Mouse (Mus musculus) G1E (cell line): ENCODE results near the gene Patz1. TPM values are rescaled to one million over a fixed set of nuclear protein-coding genes. Genes with fewer than 3 reads are reported as not detected.
A peak's percentile ranks its signal among the peaks of the same experiment; 100 is the strongest.

Source experiments
- ATAC-seq: 2 replicates; pipeline ENCODE4 v1.8.0; 2016; ENCODE audit warnings: mild to moderate bottlenecking; ENCODE audit not compliant: insufficient number of reproducible peaks, poor library complexity, low FRiP score, severe bottlenecking; ENCODE audit errors: extremely low read depth
- DNase-seq: peaks from one replicate; pipeline ENCODE4 v3.0.0; 2012; ENCODE audit warnings: low spot score
- H3K27me3 ChIP-seq: 2 replicates; pipeline ENCODE4 v1.6.1; 2012; ENCODE audit warnings: mild to moderate bottlenecking, low read length, inconsistent platforms; ENCODE audit not compliant: insufficient read depth
- H3K36me3 ChIP-seq: replicated peaks from 2 replicates; pipeline ENCODE3; 2012; ENCODE audit warnings: mild to moderate bottlenecking, inconsistent platforms
- H3K4me1 ChIP-seq: 2 replicates; pipeline ENCODE4 v1.6.1; 2012; ENCODE audit warnings: low read depth, low read length, inconsistent platforms, mixed read lengths; ENCODE audit not compliant: insufficient read depth
- H3K4me3 ChIP-seq: 2 replicates; pipeline ENCODE4 v1.5.1; 2012; ENCODE audit warnings: low read depth, mild to moderate bottlenecking, inconsistent platforms, low read length, moderate library complexity, mixed read lengths
- H3K9me3 ChIP-seq: replicated peaks from 2 replicates; pipeline ENCODE4 v1.6.1; 2012; ENCODE audit warnings: inconsistent platforms
- CTCF ChIP-seq: IDR thresholded peaks from 2 replicates; pipeline ENCODE4 v1.5.1; 2012; ENCODE audit warnings: low read depth, low read length, inconsistent platforms, mixed read lengths
- GATA1 ChIP-seq: IDR thresholded peaks from 2 replicates; pipeline ENCODE4 v1.6.1; 2012; ENCODE audit warnings: borderline replicate concordance, low read length, inconsistent platforms, mixed read lengths
- GATA2 ChIP-seq: IDR thresholded peaks from 2 replicates; pipeline ENCODE4 v1.6.1; 2012; ENCODE audit warnings: low read depth, low read length, inconsistent platforms, borderline replicate concordance
- POLR2AphosphoS5 ChIP-seq: IDR thresholded peaks from 2 replicates; pipeline ENCODE4 v1.6.1; 2012; ENCODE audit warnings: low read depth, low read length, inconsistent platforms; ENCODE audit not compliant: insufficient replicate concordance
- TAL1 ChIP-seq: conservative IDR thresholded peaks from 2 replicates; pipeline ENCODE4 v1.6.1; 2012; ENCODE audit warnings: low read depth, low read length, inconsistent platforms, mixed read lengths
- polyA plus RNA-seq: library from polyadenylated mRNA; stranded (reverse); fragments of >175 nt; gene quantifications from 2 replicates; pipeline ENCODE4 v1.2.3, GENCODE M21; 2012
- total RNA-seq, 2 experiments: library from RNA; stranded (forward) in 1 of 2; stranded (reverse) in 1 of 2; fragments of 200-1000 nt in 1 of 2; fragments of >200 nt in 1 of 2; fragmentation: Nextera tagmentation in 1 of 2; gene quantifications; 2 replicates each; pipeline ENCODE4 v1.2.3; 2014 to 2017

Gene Patz1
- total and polyA plus RNA-seq, 3 experiments = 56.5 to 112 (median 71.9) TPM

DNA sequence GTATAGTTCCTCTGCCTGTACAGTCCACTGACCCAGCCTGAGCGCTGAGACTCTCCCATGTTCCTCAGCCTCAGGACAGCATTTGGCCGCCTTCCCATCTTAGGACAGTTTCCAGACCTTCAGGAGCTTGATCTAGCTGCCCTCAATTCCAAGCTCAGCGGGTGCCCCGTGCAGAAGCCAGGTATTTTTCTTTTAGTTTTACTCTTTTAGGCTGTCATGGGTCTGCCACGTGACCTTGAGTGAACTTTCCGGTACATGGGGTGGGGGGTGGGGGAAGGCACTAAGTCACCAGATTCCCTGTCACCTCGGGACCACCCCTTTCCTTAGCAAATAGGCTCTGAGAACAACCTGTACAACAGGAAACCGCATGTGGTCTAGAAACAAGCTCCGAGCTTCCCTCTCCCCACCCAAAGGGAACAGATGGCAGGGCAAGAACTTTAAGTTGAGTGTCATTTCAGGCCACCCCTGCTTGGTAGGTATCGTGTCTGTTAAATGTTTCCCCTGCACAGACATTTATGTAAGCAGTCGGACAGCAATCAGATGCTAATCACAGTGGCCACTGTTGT is 47.1 kb downstream of the Patz1 start:
- Histone ChIP-seq H3K36me3 (no peaks in the 10 kb centered on the region), H3K4me3 (no peak overlapping the region; the same call in 1 of the 2 replicates), H3K9me3 (peaks cover 6% of the 10 kb centered on the region; the same call in 1 of the 2 replicates), H3K27me3 (peaks cover 47% of the 10 kb centered on the region), H3K4me1 (peaks cover 57% of the 10 kb centered on the region)
- peak; percentile 61 for DNase-seq
- ATAC-seq = peak; percentile 69
- no peak for TF ChIP-seq GATA2
- TF ChIP-seq TAL1 = no peak
- no peak for TF ChIP-seq POLR2AphosphoS5
- no peak for TF ChIP-seq CTCF
- TF ChIP-seq GATA1 = no peak

DNA sequence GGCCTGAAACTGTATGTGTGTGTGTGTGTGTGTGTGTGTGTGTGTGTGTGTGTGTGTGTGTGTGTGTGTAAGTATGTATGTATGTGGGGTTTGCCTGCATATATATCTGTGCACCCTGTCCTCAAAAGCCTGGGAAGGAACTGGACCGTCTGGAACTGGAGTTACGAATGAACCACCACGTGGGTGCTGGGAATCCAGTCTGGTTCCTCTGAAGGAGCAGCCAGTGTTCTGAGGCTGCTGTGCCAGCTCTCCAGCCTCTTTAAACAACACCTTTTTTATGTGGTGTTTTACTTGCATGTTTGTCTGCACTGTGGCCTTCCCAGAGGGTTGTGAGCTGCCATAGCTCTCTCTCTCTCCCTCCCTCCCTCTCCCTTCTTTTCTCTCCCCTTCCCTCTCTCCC is 47.9 kb downstream of the Patz1 start:
- Histone ChIP-seq H3K9me3 (peaks cover 6% of the 10 kb centered on the region; the same call in 1 of the 2 replicates), H3K36me3 (peaks cover 3% of the 10 kb centered on the region), H3K4me1 (peaks cover 49% of the 10 kb centered on the region), H3K27me3 (peaks cover 39% of the 10 kb centered on the region; the same call in 1 of the 2 replicates), H3K4me3 (no peak overlapping the region)
- no peak for ATAC-seq
- DNase-seq = no peak
- TF ChIP-seq GATA2 (no peak), POLR2AphosphoS5 (no peak), GATA1 (no peak), CTCF (no peak), TAL1 (no peak)

DNA sequence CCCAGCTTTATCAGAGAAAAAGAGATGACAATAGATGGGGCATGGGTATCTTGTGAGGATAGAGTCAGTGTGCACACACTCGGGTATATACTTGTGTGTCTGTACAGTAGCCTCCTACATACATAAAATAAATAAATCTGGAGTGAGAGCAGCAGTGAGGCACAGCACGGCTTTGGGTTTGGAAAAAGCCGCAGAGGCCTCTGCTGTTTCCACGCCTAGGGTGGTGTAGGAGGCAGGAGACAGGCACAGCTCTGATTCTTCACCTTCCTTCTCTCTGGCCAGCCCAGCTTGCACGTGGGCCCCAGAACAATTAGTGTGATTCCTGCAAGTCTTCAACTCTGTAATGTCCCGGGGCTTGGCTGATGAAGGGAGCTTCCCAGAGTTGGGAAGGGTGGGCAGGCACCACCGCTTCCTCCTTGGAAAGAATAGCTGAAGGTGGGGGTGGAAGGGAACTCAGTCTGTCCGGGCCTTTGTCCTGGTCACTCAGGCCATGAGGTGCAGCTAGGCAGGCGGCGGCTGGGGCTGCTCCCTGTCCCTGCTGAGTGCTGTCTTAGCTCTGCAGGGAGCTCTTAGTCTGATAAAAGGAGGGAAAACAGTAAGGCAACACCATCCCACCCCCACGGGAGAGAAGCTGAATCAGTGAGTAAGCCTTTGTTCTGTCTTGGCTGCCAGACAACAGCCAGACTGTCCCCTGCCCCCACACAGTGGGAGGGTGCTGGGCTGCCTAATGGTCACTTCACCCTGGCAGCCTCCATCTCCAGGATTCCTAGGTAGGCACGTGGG is 48.7 kb downstream of the Patz1 start:
- no peak for ATAC-seq

DNA sequence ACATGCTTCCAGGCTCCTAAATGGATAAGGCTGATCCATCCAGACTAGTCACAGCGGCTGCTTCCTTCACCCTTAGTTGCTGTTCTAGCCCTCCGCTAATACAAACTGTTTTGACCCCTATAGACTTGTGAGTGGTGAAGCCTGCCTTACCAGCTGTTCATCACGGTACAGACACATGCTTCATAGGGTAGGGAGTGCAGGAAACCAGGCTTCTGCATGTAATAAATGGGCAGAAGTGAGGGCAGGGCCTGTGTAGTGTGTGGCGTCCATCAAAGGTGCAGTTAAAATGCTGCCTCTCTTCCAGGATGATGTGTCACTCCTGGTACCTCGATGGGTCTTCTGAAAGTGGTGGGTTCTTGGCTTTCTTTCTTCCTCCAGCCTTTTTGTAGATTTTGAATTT is 49.3 kb downstream of the Patz1 start:
- no peak for TF ChIP-seq POLR2AphosphoS5
- H3K9me3 ChIP-seq = no peaks in the 10 kb centered on the region
- H3K27me3 ChIP-seq = peaks cover 27% of the 10 kb centered on the region; the same call in 1 of the 2 replicates
- no peak for DNase-seq
- H3K4me3 ChIP-seq = no peak overlapping the region; the same call in 1 of the 2 replicates
- H3K36me3 ChIP-seq = peaks cover 10% of the 10 kb centered on the region
- no peak for ATAC-seq
- H3K4me1 ChIP-seq = peaks cover 36% of the 10 kb centered on the region

More for the DNA sequence above, 48.7 kb downstream of the Patz1 start:
- Histone ChIP-seq H3K36me3 (peaks cover 5% of the 10 kb centered on the region), H3K4me3 (no peak overlapping the region; the same call in 1 of the 2 replicates), H3K27me3 (peaks cover 31% of the 10 kb centered on the region; the same call in 1 of the 2 replicates), H3K9me3 (0 out of 2 replicates have a peak, but pooled peaks cover under 1% of the 10 kb centered on the region), H3K4me1 (peaks cover 42% of the 10 kb centered on the region)
- TF ChIP-seq GATA2 = no peak
- no peak for TF ChIP-seq POLR2AphosphoS5
- no peak for TF ChIP-seq GATA1
- no peak for TF ChIP-seq CTCF
- no peak for DNase-seq

DNA sequence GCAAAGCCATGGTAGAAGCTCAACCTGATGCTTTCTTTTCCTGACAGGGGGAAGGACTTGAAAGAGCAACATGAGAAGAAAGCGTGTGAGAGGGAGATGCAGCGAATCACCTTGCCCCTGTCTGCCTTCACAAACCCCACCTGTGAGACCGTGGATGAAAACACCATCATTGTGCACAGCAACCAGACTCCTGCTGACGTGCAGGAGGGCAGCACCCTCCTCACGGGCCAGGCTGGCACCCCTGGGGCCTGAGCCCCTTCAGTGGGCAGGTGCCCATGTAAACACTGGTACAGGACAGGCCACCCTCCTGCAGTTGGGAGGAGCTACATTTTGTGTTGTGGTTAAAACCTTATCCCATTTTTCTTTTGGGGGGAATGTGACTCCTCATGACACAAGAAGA is 52.8 kb downstream of the Patz1 start:
- Histone ChIP-seq H3K36me3 (peaks cover 45% of the 10 kb centered on the region), H3K4me3 (no peak overlapping the region), H3K4me1 (peaks cover 12% of the 10 kb centered on the region), H3K9me3 (no peaks in the 10 kb centered on the region), H3K27me3 (peaks cover 10% of the 10 kb centered on the region; the same call in 1 of the 2 replicates)
- no peak for TF ChIP-seq GATA2
- TF ChIP-seq POLR2AphosphoS5 = no peak
- TF ChIP-seq GATA1 = no peak
- no peak for TF ChIP-seq TAL1
- TF ChIP-seq CTCF = no peak
- DNase-seq = no peak
- ATAC-seq = no peak

DNA sequence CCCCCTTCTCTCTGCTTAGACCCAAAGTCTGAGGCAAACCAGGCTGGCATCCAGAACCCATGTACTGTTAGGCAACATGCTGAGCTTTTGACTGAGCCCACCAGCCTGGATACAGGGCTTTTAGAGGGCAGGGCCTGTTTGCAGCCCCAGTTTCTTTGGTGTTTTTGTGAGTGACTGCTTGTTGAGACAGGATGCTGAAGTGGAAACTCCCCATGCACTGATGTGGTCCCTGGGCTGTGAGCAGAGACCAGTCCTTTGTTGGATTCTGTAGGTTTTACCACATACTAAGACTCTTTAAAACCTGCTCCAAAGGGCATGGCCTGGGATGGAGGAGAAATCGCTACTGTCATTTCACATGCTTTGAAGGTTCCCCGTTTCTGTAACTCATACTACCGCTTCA is 56.2 kb downstream of the Patz1 start:
- TF ChIP-seq GATA1 (no peak), TAL1 (no peak), CTCF (no peak), GATA2 (no peak), POLR2AphosphoS5 (no peak)
- Histone ChIP-seq H3K4me3 (no peak overlapping the region), H3K27me3 (no peaks in the 10 kb centered on the region; the same call in 1 of the 2 replicates), H3K4me1 (peaks cover 22% of the 10 kb centered on the region), H3K9me3 (no peaks in the 10 kb centered on the region), H3K36me3 (peaks cover 78% of the 10 kb centered on the region)
- no peak for ATAC-seq
- no peak for DNase-seq
